Mouse (Mus musculus): Measurements from ENCODE around the gene Cyren. TPM values are rescaled to one million over a fixed set of nuclear protein-coding genes. Genes with fewer than 3 reads are reported as not detected.

The Cyren gene
- polyA plus RNA-seq, 1 experiment from 2014 or later, result 5.8 TPM

DNA sequence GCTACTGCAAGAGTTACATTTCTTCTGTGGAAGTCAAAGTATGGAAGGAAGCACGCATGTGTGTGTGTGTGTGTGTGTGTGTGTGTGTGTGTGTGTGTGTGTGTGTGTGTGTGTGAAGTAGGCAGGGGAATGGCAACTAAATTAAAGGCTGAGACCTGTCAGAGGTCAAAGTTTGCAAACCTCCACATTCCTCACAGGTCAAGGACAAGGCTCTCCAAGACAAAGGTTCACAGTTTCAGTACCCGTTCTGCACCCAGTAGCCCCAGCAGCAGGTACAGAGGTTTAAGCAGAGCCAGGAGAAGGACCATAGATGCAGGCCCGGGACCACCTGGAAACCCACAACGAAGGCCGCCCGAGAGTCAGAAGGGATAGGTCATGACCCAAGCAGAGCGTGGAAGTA lies 41.3 kb upstream of the Cyren start:
- WGBS, result 76% methylated on average over 7 of the region's 7 CpGs

DNA sequence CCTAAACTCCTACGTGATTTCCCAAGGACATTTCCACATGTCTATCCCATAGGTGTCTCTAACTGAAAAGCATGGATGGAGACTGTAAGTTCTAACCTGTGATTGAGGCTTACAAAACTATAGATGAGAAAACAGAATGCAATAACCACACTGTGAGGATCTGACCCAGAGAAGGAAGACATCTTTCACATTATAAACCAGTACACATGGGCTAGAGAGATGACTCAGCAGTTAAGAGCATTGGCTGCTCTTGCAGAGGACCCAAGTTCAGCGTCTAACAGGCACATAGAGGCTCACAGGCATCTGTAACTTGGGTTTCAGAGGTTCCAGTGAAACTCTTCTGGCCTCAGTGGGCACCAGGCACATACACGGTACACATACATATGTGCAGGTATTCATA lies 36.6 kb upstream of the Cyren start:
- TF ChIP-seq EP300 (optimal IDR thresholded peaks at IDR 0.05) (no peak), CTCF (IDR thresholded peaks at IDR 0.05; ENCODE audit: low read depth) (no peak)
- no peak for ATAC-seq (ENCODE audit: low FRiP score, low TSS enrichment)
- 89% methylated on average over 3 of the region's 3 CpGs for WGBS
- Histone ChIP-seq H3K9ac (ENCODE audit: low read length) (no peak overlapping the region), H3K4me1 (replicated peaks; ENCODE audit: control insufficient read depth, insufficient read depth) (no peaks in the 10 kb centered on the region), H3K36me3 (ENCODE audit: control insufficient read depth, insufficient read depth, low read length) (no peaks in the 10 kb centered on the region), H3K27me3 (ENCODE audit: control insufficient read depth, insufficient read depth, low read length) (no peaks in the 10 kb centered on the region), H3K4me2 (replicated peaks; ENCODE audit: low read depth) (no peak overlapping the region), H3K27ac (replicated peaks) (no peak overlapping the region), H3K9me3 (ENCODE audit: control insufficient read depth, low read length) (no peaks in the 10 kb centered on the region), H3K4me3 (ENCODE audit: low read depth, low read length) (no peak overlapping the region)
- no peak for DNase-seq (ENCODE audit: low spot score)

More for the DNA sequence above, 41.3 kb upstream of the Cyren start:
- TF ChIP-seq CTCF (IDR thresholded peaks at IDR 0.05; ENCODE audit: low read depth) (no peak), EP300 (optimal IDR thresholded peaks at IDR 0.05) (no peak)
- Histone ChIP-seq H3K27ac (replicated peaks) (no peak overlapping the region), H3K27me3 (ENCODE audit: control insufficient read depth, insufficient read depth, low read length) (no peaks in the 10 kb centered on the region), H3K4me3 (ENCODE audit: low read depth, low read length) (no peak overlapping the region), H3K36me3 (ENCODE audit: control insufficient read depth, insufficient read depth, low read length) (no peaks in the 10 kb centered on the region), H3K4me1 (replicated peaks; ENCODE audit: control insufficient read depth, insufficient read depth) (no peaks in the 10 kb centered on the region), H3K9ac (ENCODE audit: low read length) (no peak overlapping the region), H3K9me3 (ENCODE audit: control insufficient read depth, low read length) (no peaks in the 10 kb centered on the region), H3K4me2 (replicated peaks; ENCODE audit: low read depth) (no peak overlapping the region)
- no peak for DNase-seq (ENCODE audit: low spot score)
- no peak for ATAC-seq (ENCODE audit: low FRiP score, low TSS enrichment)

- Histone ChIP-seq H3K9me3 (ENCODE audit: control insufficient read depth, low read length) (no peaks in the 10 kb centered on the region), H3K4me1 (replicated peaks; ENCODE audit: control insufficient read depth, insufficient read depth) (no peaks in the 10 kb centered on the region), H3K9ac (ENCODE audit: low read length) (no peak overlapping the region), H3K4me2 (replicated peaks; ENCODE audit: low read depth) (no peak overlapping the region), H3K4me3 (ENCODE audit: low read depth, low read length) (no peak overlapping the region), H3K27ac (replicated peaks) (no peak overlapping the region), H3K36me3 (ENCODE audit: control insufficient read depth, insufficient read depth, low read length) (no peaks in the 10 kb centered on the region), H3K27me3 (ENCODE audit: control insufficient read depth, insufficient read depth, low read length) (no peaks in the 10 kb centered on the region)
- ATAC-seq (ENCODE audit: low FRiP score, low TSS enrichment) (no peak), DNase-seq (ENCODE audit: low spot score) (no peak)
- 88% methylated on average over 13 of the region's 13 CpGs for WGBS
- TF ChIP-seq CTCF (IDR thresholded peaks at IDR 0.05; ENCODE audit: low read depth), result no peak
- TF ChIP-seq EP300 (optimal IDR thresholded peaks at IDR 0.05), result no peak
These were observed 35.6 kb upstream of the Cyren start for GRCm38 (mm10) chr6:34913341-34914040.

GRCm38 (mm10) chr6:34910371-34911219 lies 32.7 kb upstream of the Cyren start, which contains the start of gene Wdr91:
Gene Wdr91, minus strand, starts transcription at chr6:34910876.
- Histone ChIP-seq H3K27me3 (ENCODE audit: control insufficient read depth, insufficient read depth, low read length) (no peaks in the 10 kb centered on the region), H3K9ac (ENCODE audit: low read length) (peak within 1 kb of the TSS; percentile 73), H3K4me1 (replicated peaks; ENCODE audit: control insufficient read depth, insufficient read depth) (no peaks in the 10 kb centered on the region), H3K36me3 (ENCODE audit: control insufficient read depth, insufficient read depth, low read length) (0 out of 2 replicates have a peak, but pooled peaks cover 4% of the 10 kb centered on the region), H3K27ac (replicated peaks) (peak within 1 kb of the TSS; percentile 84), H3K9me3 (ENCODE audit: control insufficient read depth, low read length) (no peaks in the 10 kb centered on the region), H3K4me3 (ENCODE audit: low read depth, low read length) (peak within 1 kb of the TSS; percentile 79), H3K4me2 (replicated peaks; ENCODE audit: low read depth) (peak within 1 kb of the TSS; percentile 75)
- under 1% methylated on average over 59 of the region's 64 CpGs for WGBS
- TF ChIP-seq EP300 (optimal IDR thresholded peaks at IDR 0.05) (no peak), CTCF (IDR thresholded peaks at IDR 0.05; ENCODE audit: low read depth) (peak; percentile 49)
- peak; percentile 97 for DNase-seq (ENCODE audit: low spot score)
- ATAC-seq (ENCODE audit: low FRiP score, low TSS enrichment), result peak; percentile 94

DNA sequence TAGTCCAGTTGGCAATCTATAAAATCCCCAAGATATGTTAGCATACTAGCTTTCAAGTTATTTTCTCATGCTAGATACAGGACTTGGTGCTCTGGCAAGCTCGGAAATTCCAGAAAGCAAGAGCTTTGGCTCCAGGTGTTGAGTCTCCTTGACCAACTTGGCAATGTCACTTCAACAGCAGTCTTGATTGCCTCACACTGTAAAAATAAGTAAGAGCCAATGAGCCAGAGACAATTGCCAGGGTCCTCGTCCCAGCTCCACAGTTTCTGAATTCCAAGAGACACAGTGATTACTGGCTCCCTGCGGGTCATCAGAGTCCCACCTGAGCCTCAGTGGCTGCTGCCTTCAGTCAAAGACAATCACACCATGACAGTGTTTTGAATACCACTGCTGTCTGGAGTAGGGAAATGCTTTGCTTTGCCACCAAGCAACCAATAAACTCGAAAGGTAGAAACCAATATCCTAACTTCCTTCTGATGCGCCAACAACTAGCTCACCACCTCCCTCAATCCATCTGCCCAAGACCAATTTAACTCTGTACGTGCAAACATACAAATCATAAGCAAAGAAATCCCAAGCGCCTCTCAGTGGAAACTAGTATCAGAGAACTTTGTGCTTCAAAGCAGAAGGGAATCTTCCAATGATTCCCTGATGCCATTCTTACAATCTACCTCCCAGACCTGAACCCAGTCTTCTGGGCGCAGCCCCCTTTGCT lies 31.9 kb upstream of the Cyren start:
- Histone ChIP-seq H3K4me2 (replicated peaks; ENCODE audit: low read depth) (peak overlapping the region; percentile 75), H3K9me3 (ENCODE audit: control insufficient read depth, low read length) (no peaks in the 10 kb centered on the region), H3K4me3 (ENCODE audit: low read depth, low read length) (peak overlapping the region; percentile 79), H3K4me1 (replicated peaks; ENCODE audit: control insufficient read depth, insufficient read depth) (no peaks in the 10 kb centered on the region), H3K9ac (ENCODE audit: low read length) (peak overlapping the region; percentile 73; the same call in 1 of the 2 replicates), H3K36me3 (ENCODE audit: control insufficient read depth, insufficient read depth, low read length) (peaks cover 7% of the 10 kb centered on the region; the same call in 1 of the 2 replicates), H3K27ac (replicated peaks) (peak overlapping the region; percentile 13; the same call in 1 of the 2 replicates), H3K27me3 (ENCODE audit: control insufficient read depth, insufficient read depth, low read length) (no peaks in the 10 kb centered on the region)
- TF ChIP-seq CTCF (IDR thresholded peaks at IDR 0.05; ENCODE audit: low read depth) (no peak), EP300 (optimal IDR thresholded peaks at IDR 0.05) (no peak)
- DNase-seq (ENCODE audit: low spot score) (no peak), ATAC-seq (ENCODE audit: low FRiP score, low TSS enrichment) (no peak)
- 40% methylated on average over 8 of the region's 8 CpGs for WGBS

Data from stomach, postnatal 0 days (tissue).